Mouse (Mus musculus) liver, embryonic 14.5 days (tissue): ENCODE measurements around the gene Gdf15. TPM values are rescaled to one million over a fixed set of nuclear protein-coding genes. Genes with fewer than 3 reads are reported as not detected.

Experiments used
- ATAC-seq: fragments of 200-750 bp; cut with Nextera tagmentation; 2 replicates; pipeline ENCODE4 v1.8.0; 2017; ENCODE audit warnings: moderate number of reproducible peaks, mild to moderate bottlenecking, moderate library complexity; ENCODE audit not compliant: insufficient read depth
- DNase-seq, 3 experiments: peaks; one replicate each; pipeline ENCODE4 v3.0.0-alpha.2; 2012 to 2013; ENCODE audit warnings: low read depth in 3 of 3, low spot score in 3 of 3
- H3K27ac ChIP-seq: fragments of 300-500 bp; sonication (generic); 2 replicates; pipeline ENCODE4 v1.5.1; 2014; ENCODE audit warnings: moderate library complexity, mild to moderate bottlenecking, control low read depth, inconsistent platforms
- H3K27me3 ChIP-seq: fragments of 300-500 bp; sonication (generic); 2 replicates; pipeline ENCODE4 v1.6.1; 2014; ENCODE audit warnings: mild to moderate bottlenecking, low read length, moderate library complexity; ENCODE audit not compliant: control insufficient read depth, insufficient read depth
- H3K36me3 ChIP-seq: fragments of 300-500 bp; sonication (generic); replicated peaks from 2 replicates; pipeline ENCODE4 v1.6.1; 2014; ENCODE audit warnings: low read depth; ENCODE audit not compliant: control insufficient read depth, insufficient read depth
- H3K4me1 ChIP-seq, 2 experiments: fragments of 200-500 bp in 1 of 2; fragments of 300-500 bp in 1 of 2; sonication (generic) in 1 of 2; replicated peaks; 2 replicates each; pipeline ENCODE4 v1.6.1; 2012 to 2014; ENCODE audit warnings: antibody characterized with exemption in 1 of 2, inconsistent platforms in 1 of 2, low read length in 1 of 2; ENCODE audit not compliant: control insufficient read depth in 2 of 2, insufficient read depth in 2 of 2
- H3K4me2 ChIP-seq: fragments of 300-500 bp; sonication (generic); 2 replicates; pipeline ENCODE4 v1.6.1; 2014; ENCODE audit warnings: low read depth, mild to moderate bottlenecking, control low read depth, moderate library complexity
- H3K4me3 ChIP-seq, 2 experiments: fragments of 200-500 bp in 1 of 2; fragments of 300-500 bp in 1 of 2; sonication (generic) in 1 of 2; 2 replicates each; pipeline ENCODE4 v1.5.1; 2012 to 2014; ENCODE audit warnings: low read depth in 2 of 2, low read length in 2 of 2, mild to moderate bottlenecking in 2 of 2, control low read depth in 1 of 2, inconsistent platforms in 1 of 2, moderate library complexity in 1 of 2; ENCODE audit not compliant: insufficient read depth in 1 of 2
- H3K9ac ChIP-seq: fragments of 300-500 bp; sonication (generic); replicated peaks from 2 replicates; pipeline ENCODE4 v1.6.1; 2014; ENCODE audit warnings: mild to moderate bottlenecking, control low read depth, moderate library complexity
- H3K9me3 ChIP-seq: fragments of 300-500 bp; sonication (generic); 2 replicates; pipeline ENCODE4 v1.6.1; 2016; ENCODE audit warnings: low read length, mixed read lengths; ENCODE audit not compliant: control insufficient read depth
- CTCF ChIP-seq: IDR thresholded peaks from 2 replicates; pipeline ENCODE4 v1.5.1; 2016; ENCODE audit warnings: antibody characterized with exemption, low read depth, control low read depth
- EP300 ChIP-seq: IDR thresholded peaks from 2 replicates; pipeline ENCODE4 v1.6.1; 2016; ENCODE audit warnings: antibody characterized with exemption, low read depth
- WGBS: fragments of 180-500 bp; shearing (Covaris S2); extraction: QIAGEN DNeasy Blood & Tissue Kit; methylation state at CpG from one replicate; pipeline ENCODE4 v1.1.7; 2014; ENCODE audit not compliant: insufficient replicate concordance; 5-methylcytosine and 5-hydroxymethylcytosine counted together
- polyA plus RNA-seq, 2 experiments: library from polyadenylated mRNA; depleted of rRNA in 1 of 2; stranded (reverse) in 1 of 2; unstranded in 1 of 2; fragments of >200 nt; fragmentation: Nextera tagmentation in 1 of 2; extraction: Ambion mirVana in 1 of 2; gene quantifications; 2 replicates each; pipeline versions ENCODE4 v1.2.1 to v1.2.3; 2012 to 2014

Gene Gdf15
- polyA plus RNA-seq, 2 experiments = 1.2 to 6.3 TPM

- Histone ChIP-seq H3K9ac (no peak overlapping the region), H3K4me3 (no peak overlapping the region), H3K27ac (no peak overlapping the region), H3K27me3 (no peaks in the 10 kb centered on the region), H3K9me3 (no peaks in the 10 kb centered on the region), H3K36me3 (peaks cover 9% of the 10 kb centered on the region), H3K4me1 (peaks cover 6 to 10% of the 10 kb centered on the region in 2 experiments; a peak in 2 of 4 replicates), H3K4me2 (no peak overlapping the region)
- 89% methylated on average over 17 of the region's 17 CpGs for WGBS
- TF ChIP-seq CTCF = no peak
- TF ChIP-seq EP300 = no peak
- no peak for DNase-seq
- no peak for ATAC-seq
These were observed 18.1 kb upstream of the Gdf15 start for GRCm38 (mm10) chr8:70650351-70650750.

- Histone ChIP-seq H3K27me3 (no peaks in the 10 kb centered on the region), H3K9me3 (no peaks in the 10 kb centered on the region), H3K4me1 (peaks cover 6 to 10% of the 10 kb centered on the region in 2 experiments; a peak in 2 of 4 replicates), H3K27ac (no peak overlapping the region), H3K4me2 (no peak overlapping the region), H3K9ac (no peak overlapping the region), H3K36me3 (peaks cover 9% of the 10 kb centered on the region), H3K4me3 (no peak overlapping the region)
- TF ChIP-seq EP300 (no peak), CTCF (no peak)
- ATAC-seq (no peak), DNase-seq (no peak)
- 66% methylated on average over 4 of the region's 4 CpGs for WGBS
These were observed 17.1 kb upstream of the Gdf15 start for GRCm38 (mm10) chr8:70649324-70649723.

- H3K4me2 ChIP-seq = no peak overlapping the region
- ATAC-seq (no peak), DNase-seq (no peak)
- TF ChIP-seq CTCF = no peak
- no peak for TF ChIP-seq EP300
- peaks cover 6 to 10% of the 10 kb centered on the region in 2 experiments; a peak in 2 of 4 replicates for H3K4me1 ChIP-seq
- H3K27ac ChIP-seq = no peak overlapping the region
- H3K9ac ChIP-seq = no peak overlapping the region
- H3K36me3 ChIP-seq = peaks cover 9% of the 10 kb centered on the region
- H3K4me3 ChIP-seq = no peak overlapping the region
- no peaks in the 10 kb centered on the region for H3K9me3 ChIP-seq
- H3K27me3 ChIP-seq = no peaks in the 10 kb centered on the region
- 56% methylated on average over 3 of the region's 3 CpGs for WGBS
These were observed 16.7 kb upstream of the Gdf15 start for GRCm38 (mm10) chr8:70648921-70649320.

- Histone ChIP-seq H3K9ac (no peak overlapping the region), H3K27me3 (no peaks in the 10 kb centered on the region), H3K4me3 (no peak overlapping the region), H3K4me1 (peaks cover 6 to 10% of the 10 kb centered on the region in 2 experiments; a peak in 2 of 4 replicates), H3K27ac (no peak overlapping the region), H3K4me2 (no peak overlapping the region), H3K36me3 (peaks cover 9% of the 10 kb centered on the region), H3K9me3 (no peaks in the 10 kb centered on the region)
- 18% methylated on average over 1 of the region's 1 CpGs for WGBS
- TF ChIP-seq CTCF = no peak
- TF ChIP-seq EP300 = no peak
- DNase-seq = no peak
- ATAC-seq = 0 out of 2 replicates have a peak, but pooled peaks have one; percentile 34
These were observed 15.8 kb upstream of the Gdf15 start for GRCm38 (mm10) chr8:70648164-70648442.

GRCm38 (mm10) chr8:70647343-70648163, 15.3 kb upstream of the Gdf15 start:
- 68% methylated on average over 8 of the region's 8 CpGs for WGBS
- Histone ChIP-seq H3K4me2 (no peak overlapping the region), H3K27ac (no peak overlapping the region), H3K9me3 (no peaks in the 10 kb centered on the region), H3K9ac (no peak overlapping the region), H3K4me3 (no peak overlapping the region), H3K27me3 (no peaks in the 10 kb centered on the region), H3K36me3 (peaks cover 9% of the 10 kb centered on the region), H3K4me1 (peaks cover 6 to 10% of the 10 kb centered on the region in 2 experiments; a peak in 2 of 4 replicates)
- no peak for ATAC-seq
- TF ChIP-seq EP300 = no peak
- TF ChIP-seq CTCF = no peak
- no peak for DNase-seq
